8 mouse cellular contexts compared by ENCODE assay signal in genomic region chr15:78833582-78833981, GRCm38 (mm10). TPM values are rescaled to one million over a fixed set of nuclear protein-coding genes. Genes with fewer than 3 reads are reported as not detected.
DNase-seq lines count a peak whose midpoint lies in the region; ATAC-seq and TF ChIP-seq lines count a peak whose summit lies in the region.

No protein-coding gene starts in this region.

- H3K36me3 ChIP-seq in embryonic facial prominence, embryonic 12.5 days, result no peaks in the 10 kb centered on the region
- no peaks in the 10 kb centered on the region for H3K36me3 ChIP-seq in intestine, embryonic 14.5 days (ENCODE audit: control insufficient read depth, insufficient read depth, low read length)
- H3K36me3 ChIP-seq in midbrain, embryonic 12.5 days, result no peaks in the 10 kb centered on the region

- no peak for DNase-seq in layer of hippocampus, adult 2 months (ENCODE audit: low spot score in 2 of 2)
- DNase-seq in layer of hippocampus, adult 9-10 months (ENCODE audit: low spot score), result no peak
- DNase-seq in intestine, embryonic 14.5 days (ENCODE audit: low spot score), result peak; percentile 51
- no peak for DNase-seq in layer of hippocampus, adult 8-10 months (ENCODE audit: low spot score in 2 of 2)
- no peak for DNase-seq in thymus, adult 18-20 months

- peaks cover 38% of the 10 kb centered on the region for H3K4me1 ChIP-seq in embryonic facial prominence, embryonic 12.5 days
- peaks cover 54% of the 10 kb centered on the region for H3K4me1 ChIP-seq in intestine, embryonic 14.5 days (replicated peaks; ENCODE audit: control insufficient read depth, insufficient read depth, low read length)
- H3K4me1 ChIP-seq in midbrain, embryonic 12.5 days, result peaks cover 37% of the 10 kb centered on the region

- H3K4me3 ChIP-seq in layer of hippocampus, adult 2 months, result no peak overlapping the region
- no peak overlapping the region for H3K4me3 ChIP-seq in embryonic facial prominence, embryonic 12.5 days
- H3K4me3 ChIP-seq in intestine, embryonic 14.5 days (ENCODE audit: low read depth, low read length), result no peak overlapping the region
- H3K4me3 ChIP-seq in midbrain, embryonic 12.5 days, result no peak overlapping the region

- 0 out of 2 replicates have a peak, but pooled peaks have one; percentile 14 for ATAC-seq in embryonic facial prominence, embryonic 12.5 days (ENCODE audit: insufficient number of reproducible peaks, insufficient read depth, low FRiP score, low TSS enrichment)
- no peak for ATAC-seq in intestine, embryonic 14.5 days (replicated peaks; ENCODE audit: low FRiP score, low TSS enrichment, low read depth)
- no peak for ATAC-seq in midbrain, embryonic 12.5 days (ENCODE audit: low FRiP score, low read depth)
- ATAC-seq in megakaryocyte, adult 5-6 weeks (ENCODE audit: poor library complexity, severe bottlenecking), result no peak

- peak overlapping the region; percentile 55 for H3K27ac ChIP-seq in layer of hippocampus, adult 2 months
- H3K27ac ChIP-seq in embryonic facial prominence, embryonic 12.5 days, result peak overlapping the region; percentile 52
- H3K27ac ChIP-seq in intestine, embryonic 14.5 days (ENCODE audit: low read depth), result peak overlapping the region; percentile 91; the same call in 1 of the 2 replicates
- H3K27ac ChIP-seq in midbrain, embryonic 12.5 days (replicated peaks), result peak overlapping the region; percentile 77; the same call in 1 of the 2 replicates

- H3K9me3 ChIP-seq in embryonic facial prominence, embryonic 12.5 days, result no peaks in the 10 kb centered on the region
- no peaks in the 10 kb centered on the region for H3K9me3 ChIP-seq in intestine, embryonic 14.5 days (ENCODE audit: control insufficient read depth, low read length)
- H3K9me3 ChIP-seq in midbrain, embryonic 12.5 days, result 0 out of 2 replicates have a peak, but pooled peaks cover 2% of the 10 kb centered on the region

- no peak overlapping the region for H3K9ac ChIP-seq in embryonic facial prominence, embryonic 12.5 days
- H3K9ac ChIP-seq in intestine, embryonic 14.5 days (ENCODE audit: low read length), result no peak overlapping the region
- no peak overlapping the region for H3K9ac ChIP-seq in midbrain, embryonic 12.5 days (replicated peaks)

- 92% methylated on average over 3 of the region's 3 CpGs for WGBS in embryonic facial prominence, embryonic 12.5 days
- 81% methylated on average over 3 of the region's 3 CpGs for WGBS in intestine, embryonic 14.5 days
- WGBS in midbrain, embryonic 12.5 days, result 94% methylated on average over 3 of the region's 3 CpGs

- no peak overlapping the region for H3K4me2 ChIP-seq in embryonic facial prominence, embryonic 12.5 days (replicated peaks)
- H3K4me2 ChIP-seq in intestine, embryonic 14.5 days (ENCODE audit: low read length), result no peak overlapping the region
- H3K4me2 ChIP-seq in midbrain, embryonic 12.5 days (replicated peaks), result no peak overlapping the region

- no peaks in the 10 kb centered on the region for H3K27me3 ChIP-seq in embryonic facial prominence, embryonic 12.5 days
- no peaks in the 10 kb centered on the region for H3K27me3 ChIP-seq in intestine, embryonic 14.5 days (replicated peaks; ENCODE audit: control insufficient read depth, insufficient read depth, low read length)
- H3K27me3 ChIP-seq in midbrain, embryonic 12.5 days, result peaks cover 9% of the 10 kb centered on the region

- no peak for TF ChIP-seq CTCF in layer of hippocampus, adult 2 months (conservative IDR thresholded peaks at IDR 0.05)

RNA-seq across cellular contexts. Expression of gene Cdc42ep1, which starts 8.8 kb away (rescaled TPM):
- 10 to 100 TPM; 12.2 to 13.7 TPM for total RNA-seq in layer of hippocampus, adult 2 months (2021)
- polyA plus RNA-seq in embryonic facial prominence, embryonic 12.5 days (2016; fragmentation: Nextera tagmentation; extraction: Ambion mirVana), result 25.6 and 25.7 TPM in 2 replicates
- polyA plus RNA-seq in intestine, embryonic 14.5 days (2014; fragmentation: Nextera tagmentation; extraction: Ambion mirVana), result 44.9 and 45.7 TPM in 2 replicates
- 11.5 and 11.9 TPM in 2 replicates for polyA plus RNA-seq in midbrain, embryonic 12.5 days (2016; fragmentation: Nextera tagmentation; extraction: Ambion mirVana)
- not detected in 2 replicates for total RNA-seq in megakaryocyte, adult 5-6 weeks (2015)
- 0.26 TPM in 1 of 2 replicates, not detected in the other for total RNA-seq in megakaryocyte, adult 5-6 weeks (2017)
- total RNA-seq in layer of hippocampus, adult 8-10 months (2022), result 10 to 100 TPM; 14.5 to 18.7 (median 16.2) TPM

RNA-seq across cellular contexts. Expression of gene Lgals2, which starts 21.7 kb away (rescaled TPM):
- total RNA-seq in layer of hippocampus, adult 2 months (2021), result not detected
- not detected in 2 replicates for polyA plus RNA-seq in embryonic facial prominence, embryonic 12.5 days (2016; fragmentation: Nextera tagmentation; extraction: Ambion mirVana)
- 776 and 848 TPM in 2 replicates for polyA plus RNA-seq in intestine, embryonic 14.5 days (2014; fragmentation: Nextera tagmentation; extraction: Ambion mirVana)
- 0.56 TPM in 1 of 2 replicates, not detected in the other for polyA plus RNA-seq in midbrain, embryonic 12.5 days (2016; fragmentation: Nextera tagmentation; extraction: Ambion mirVana)
- total RNA-seq in megakaryocyte, adult 5-6 weeks (2015), result not detected in 2 replicates
- total RNA-seq in megakaryocyte, adult 5-6 weeks (2017), result 0.26 TPM in 1 of 2 replicates, not detected in the other
- not detected for total RNA-seq in layer of hippocampus, adult 8-10 months (2022)

RNA-seq across cellular contexts. Expression of gene Card10, which starts 30.7 kb away (rescaled TPM):
- 1 to 10 TPM; 5.4 to 5.5 TPM for total RNA-seq in layer of hippocampus, adult 2 months (2021)
- 3.6 TPM in 2 replicates for polyA plus RNA-seq in embryonic facial prominence, embryonic 12.5 days (2016; fragmentation: Nextera tagmentation; extraction: Ambion mirVana)
- 7.3 and 8.6 TPM in 2 replicates for polyA plus RNA-seq in intestine, embryonic 14.5 days (2014; fragmentation: Nextera tagmentation; extraction: Ambion mirVana)
- polyA plus RNA-seq in midbrain, embryonic 12.5 days (2016; fragmentation: Nextera tagmentation; extraction: Ambion mirVana), result 2.3 and 2.6 TPM in 2 replicates
- 2.3 and 2.7 TPM in 2 replicates for total RNA-seq in megakaryocyte, adult 5-6 weeks (2015)
- total RNA-seq in megakaryocyte, adult 5-6 weeks (2017), result 0.92 and 1.1 TPM in 2 replicates
- 1 to 10 TPM; 6.6 to 8.2 (median 6.9) TPM for total RNA-seq in layer of hippocampus, adult 8-10 months (2022)

RNA-seq across cellular contexts. Expression of gene Gga1, which starts 43.4 kb away (rescaled TPM):
- total RNA-seq in layer of hippocampus, adult 2 months (2021), result 10 to 100 TPM; 64.0 to 64.7 TPM
- polyA plus RNA-seq in embryonic facial prominence, embryonic 12.5 days (2016; fragmentation: Nextera tagmentation; extraction: Ambion mirVana), result 50.0 and 51.1 TPM in 2 replicates
- 38.1 and 44.4 TPM in 2 replicates for polyA plus RNA-seq in intestine, embryonic 14.5 days (2014; fragmentation: Nextera tagmentation; extraction: Ambion mirVana)
- polyA plus RNA-seq in midbrain, embryonic 12.5 days (2016; fragmentation: Nextera tagmentation; extraction: Ambion mirVana), result 50.9 and 52.7 TPM in 2 replicates
- 46.0 and 52.6 TPM in 2 replicates for total RNA-seq in megakaryocyte, adult 5-6 weeks (2015)
- 20.8 and 28.9 TPM in 2 replicates for total RNA-seq in megakaryocyte, adult 5-6 weeks (2017)
- total RNA-seq in layer of hippocampus, adult 8-10 months (2022), result 10 to 100 TPM; 59.2 to 63.9 (median 62.6) TPM

Comparison
In these comparisons a context has a peak if more than half of its experiments do, and no peak if none do; other contexts are left out.
1. RNA of gene Cdc42ep1, which starts 8.8 kb away (total RNA-seq): 14.5 to 18.7 TPM in layer of hippocampus, adult 8-10 months and 12.2 to 13.7 TPM in layer of hippocampus, adult 2 months; 0.26 TPM in megakaryocyte, adult 5-6 weeks; every median in the first group is over 10 times any median in the second.
2. Peak in every context shown above with its lines, with median percentiles within 50 percentile points of each other: H3K27ac ChIP-seq.